Mouse (Mus musculus): ENCODE measurements around the gene Dalrd3. TPM values are rescaled to one million over a fixed set of nuclear protein-coding genes. Genes with fewer than 3 reads are reported as not detected.

The Dalrd3 gene
- total RNA-seq, 2 experiments from 2014 or later = 42.3 to 51.9 TPM

Small RNA genes lying within 50 kb of the gene (microRNA-seq; reads per million reads assigned to microRNA genes)
- gene Gm24083 (not detected), gene Mir191 (not detected), gene Mir425 (1,609 reads per million, percentile 81 among the genes with 10 or more reads in this experiment)

Other genes starting within 250 kb of the Dalrd3 start
- 100 to 1,000 TPM; 424 to 480 TPM for gene Gpx1, start 231.0 kb upstream of the Dalrd3 start, total RNA-seq (2021)
- gene Usp4, start 222.0 kb upstream of the Dalrd3 start, total RNA-seq (2021) = 100 to 1,000 TPM; 101 to 111 TPM
- 1 to 10 TPM in 1 of 2 experiments, under 1 TPM in 1; 0.63 to 1.4 TPM for gene 1700102P08Rik, start 177.1 kb upstream of the Dalrd3 start, total RNA-seq (2021)
- gene Ccdc36, start 141.4 kb upstream of the Dalrd3 start, total RNA-seq (2021) = not detected
- not detected for gene BC048562, start 133.4 kb upstream of the Dalrd3 start, total RNA-seq (2021)
- 10 to 100 TPM; 39.3 to 43.6 TPM for gene Ccdc71, start 109.4 kb upstream of the Dalrd3 start, total RNA-seq (2021)
- 10 to 100 TPM; 25.6 to 34.8 TPM for gene Klhdc8b, start 108.3 kb upstream of the Dalrd3 start, total RNA-seq (2021)
- 100 to 1,000 TPM; 108 to 131 TPM for gene Lamb2, start 90.2 kb upstream of the Dalrd3 start, total RNA-seq (2021)
- 100 to 1,000 TPM; 124 to 156 TPM for gene Usp19, start 79.3 kb upstream of the Dalrd3 start, total RNA-seq (2021)
- gene Qars, start 62.2 kb upstream of the Dalrd3 start, total RNA-seq (2021) = 100 to 1,000 TPM; 137 to 147 TPM
- 100 to 1,000 TPM; 108 to 129 TPM for gene Qrich1, start 53.1 kb upstream of the Dalrd3 start, total RNA-seq (2021)
- gene Impdh2, start 9.6 kb upstream of the Dalrd3 start, total RNA-seq (2021) = 10 to 100 TPM; 80.6 to 83.7 TPM
- 10 to 100 TPM; 64.1 to 68.2 TPM for gene Ndufaf3, start 2.5 kb upstream of the Dalrd3 start, total RNA-seq (2021)
- 100 to 1,000 TPM in 1 of 2 experiments, 10 to 100 TPM in 1; 93.8 to 126 TPM for gene Wdr6, start 8.9 kb downstream of the Dalrd3 start, total RNA-seq (2021)
- 1 to 10 TPM; 6.1 to 9.6 TPM for gene P4htm, start 27.8 kb downstream of the Dalrd3 start, total RNA-seq (2021)
- gene Arih2, start 79.5 kb downstream of the Dalrd3 start, total RNA-seq (2021) = 10 to 100 TPM; 56.1 to 59.9 TPM
- gene Slc25a20, start 92.2 kb downstream of the Dalrd3 start, total RNA-seq (2021) = 100 to 1,000 TPM; 405 to 421 TPM
- 10 to 100 TPM; 31.3 to 45.1 TPM for gene Prkar2a, start 119.4 kb downstream of the Dalrd3 start, total RNA-seq (2021)
- gene Ip6k2, start 213.9 kb downstream of the Dalrd3 start, total RNA-seq (2021) = 10 to 100 TPM; 74.2 to 82.0 TPM
- 1 to 10 TPM; 6.9 to 9.5 TPM for gene Nckipsd, start 238.5 kb downstream of the Dalrd3 start, total RNA-seq (2021)